Mouse (Mus musculus) lung, adult 2 months (tissue): ENCODE measurements around the gene Cep295nl.

Experiments
- CTCF ChIP-seq: fragments of 200-500 bp; IDR thresholded peaks from 2 replicates; pipeline ENCODE4 v1.5.1; 2011; ENCODE audit warnings: mild to moderate bottlenecking, low read length, control low read depth; ENCODE audit not compliant: insufficient read depth
- POLR2A ChIP-seq: fragments of 200-500 bp; IDR thresholded peaks from 2 replicates; pipeline ENCODE4 v1.6.1; 2011; ENCODE audit warnings: low read depth, mild to moderate bottlenecking, control low read depth, low read length, borderline replicate concordance; ENCODE audit errors: extremely low read depth

DNA sequence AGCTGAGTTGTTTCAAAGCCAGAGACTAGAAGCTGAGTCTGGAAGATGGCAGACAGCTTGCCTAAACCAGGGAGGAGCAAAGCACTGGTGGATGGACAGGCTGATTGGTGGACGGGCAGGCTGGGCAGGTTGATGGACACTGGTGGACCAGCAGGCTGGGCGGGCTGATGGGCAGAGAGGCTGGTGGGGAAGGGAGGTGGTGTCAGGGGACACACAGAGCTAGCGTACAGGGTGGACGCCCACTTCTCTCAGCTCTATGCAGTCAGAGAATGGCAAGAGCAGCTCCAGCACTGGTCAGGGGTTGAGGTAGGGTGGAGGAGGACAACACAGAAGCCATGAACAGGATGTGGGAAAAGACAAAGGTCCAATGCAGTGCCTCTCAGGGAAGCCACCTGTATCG lies 27.0 kb upstream of the Cep295nl start:
- TF ChIP-seq CTCF (no peak), POLR2A (no peak)
